Mouse (Mus musculus): ENCODE measurements around the gene Rnf207. TPM values are rescaled to one million over a fixed set of nuclear protein-coding genes. Genes with fewer than 3 reads are reported as not detected.

The Rnf207 gene
- polyA plus RNA-seq, 1 experiment from 2014 or later = 2.4 TPM

DNA sequence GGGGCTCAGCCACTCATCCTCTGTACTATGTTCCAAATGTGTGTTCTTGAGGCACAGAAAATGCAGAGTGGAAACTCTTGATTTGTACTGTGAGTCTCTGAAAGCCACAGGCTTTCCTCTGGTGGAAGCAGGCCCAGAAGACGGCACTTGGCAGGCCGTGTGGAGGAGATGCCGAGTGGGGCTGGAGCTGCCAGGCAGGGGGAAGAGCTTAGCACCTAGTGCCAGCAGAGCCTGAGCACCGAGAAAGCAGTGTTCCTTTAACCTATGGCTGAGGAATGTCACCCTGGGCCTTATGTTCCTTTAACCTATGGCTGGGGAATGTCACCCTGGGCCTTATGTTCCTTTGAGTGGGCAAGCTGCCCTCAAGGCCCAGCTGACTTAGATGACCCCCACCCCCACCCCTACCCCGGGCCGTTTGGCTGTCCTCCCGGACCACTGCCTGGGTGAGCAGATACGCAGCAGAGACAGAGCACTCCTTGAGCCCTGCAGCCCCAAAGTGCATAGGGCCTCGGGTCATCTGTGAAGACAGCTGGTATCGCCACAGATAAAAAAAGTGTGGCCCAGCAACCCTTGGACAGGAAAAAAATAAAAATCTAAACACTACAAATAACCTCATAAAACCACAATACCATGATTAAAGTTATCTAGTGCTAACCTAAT is 52.4 kb downstream of the Rnf207 start:
- H3K9me3 ChIP-seq (replicated peaks; ENCODE audit: control insufficient read depth, low read length) = no peaks in the 10 kb centered on the region
- no peaks in the 10 kb centered on the region for H3K36me3 ChIP-seq (ENCODE audit: control insufficient read depth, insufficient read depth, low read length)
- no peaks in the 10 kb centered on the region for H3K27me3 ChIP-seq (replicated peaks; ENCODE audit: control insufficient read depth, insufficient read depth, low read length)
- no peak overlapping the region for H3K4me3 ChIP-seq (ENCODE audit: low read depth, low read length)
- DNase-seq (ENCODE audit: low spot score) (peak; percentile 43), ATAC-seq (no peak)
- H3K27ac ChIP-seq (ENCODE audit: low read depth, low read length) = no peak overlapping the region
- H3K9ac ChIP-seq (ENCODE audit: low read length) = no peak overlapping the region
- H3K4me1 ChIP-seq (ENCODE audit: control insufficient read depth, insufficient read depth, low read length) = 0 out of 2 replicates have a peak, but pooled peaks cover 3% of the 10 kb centered on the region
- WGBS = 58% methylated on average over 10 of the region's 10 CpGs
- H3K4me2 ChIP-seq (ENCODE audit: low read length) = no peak overlapping the region

DNA sequence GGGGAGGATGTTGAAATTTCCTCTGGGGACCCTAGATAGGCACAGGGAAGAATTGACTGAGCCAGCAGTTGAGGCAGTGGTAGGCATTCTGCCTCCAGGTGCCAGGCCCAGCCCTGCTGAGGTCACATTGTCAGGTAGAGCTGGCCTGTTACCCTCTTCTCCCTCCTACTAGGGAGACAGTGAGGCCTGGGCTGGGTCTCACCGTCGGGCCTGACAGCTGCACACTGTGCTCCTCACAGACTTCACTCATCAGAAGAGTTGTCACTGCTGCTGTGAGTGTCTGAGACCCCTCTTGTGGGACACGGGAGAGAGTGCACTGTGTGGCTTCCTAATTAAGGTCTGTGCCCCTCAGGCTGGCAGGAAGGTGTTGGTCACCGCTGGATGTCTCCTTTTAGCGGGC is 53.0 kb downstream of the Rnf207 start:
- H3K27me3 ChIP-seq (replicated peaks; ENCODE audit: control insufficient read depth, insufficient read depth, low read length) = no peaks in the 10 kb centered on the region
- no peak overlapping the region for H3K9ac ChIP-seq (ENCODE audit: low read length)
- 0 out of 2 replicates have a peak, but pooled peaks cover 3% of the 10 kb centered on the region for H3K4me1 ChIP-seq (ENCODE audit: control insufficient read depth, insufficient read depth, low read length)
- no peak overlapping the region for H3K4me3 ChIP-seq (ENCODE audit: low read depth, low read length)
- H3K27ac ChIP-seq (ENCODE audit: low read depth, low read length) = no peak overlapping the region
- no peaks in the 10 kb centered on the region for H3K36me3 ChIP-seq (ENCODE audit: control insufficient read depth, insufficient read depth, low read length)
- 44% methylated on average over 5 of the region's 5 CpGs for WGBS
- H3K9me3 ChIP-seq (replicated peaks; ENCODE audit: control insufficient read depth, low read length) = no peaks in the 10 kb centered on the region
- ATAC-seq (no peak), DNase-seq (ENCODE audit: low spot score) (no peak)
- no peak overlapping the region for H3K4me2 ChIP-seq (ENCODE audit: low read length)

DNA sequence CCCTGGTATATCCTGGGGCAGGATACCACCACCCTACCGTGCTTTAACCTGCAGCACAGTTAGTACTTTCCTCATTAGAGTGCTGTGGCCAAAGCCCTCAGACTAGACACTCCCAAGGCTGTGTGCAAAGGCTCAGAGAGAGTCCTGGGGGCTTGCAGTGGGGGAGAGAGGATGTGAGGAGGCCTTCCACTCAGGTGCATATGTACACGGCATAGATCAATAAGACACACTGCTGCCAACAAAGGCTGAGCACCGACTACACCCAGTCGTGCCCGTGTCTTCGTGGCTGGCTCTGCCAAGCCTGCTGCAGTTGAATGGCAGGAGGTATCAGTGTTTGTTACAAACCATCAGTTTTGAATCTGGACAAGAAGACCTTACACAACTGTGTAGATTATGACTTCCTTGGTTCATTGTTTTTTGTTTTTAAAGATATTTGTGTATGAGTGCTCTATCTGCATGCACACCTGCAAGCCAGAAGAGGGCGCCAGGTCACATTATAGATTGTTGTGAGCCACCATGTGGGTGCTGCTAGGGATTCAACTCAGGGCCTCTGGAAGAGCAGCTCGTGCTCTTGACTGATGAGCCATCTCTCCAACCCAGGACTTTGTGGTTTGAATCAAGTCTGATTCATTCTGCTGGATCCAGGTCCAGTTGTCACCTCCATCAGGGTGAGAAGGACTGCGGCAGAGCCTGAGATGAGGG is 53.8 kb downstream of the Rnf207 start:
- 90% methylated on average over 9 of the region's 9 CpGs for WGBS
- H3K4me2 ChIP-seq (ENCODE audit: low read length) = no peak overlapping the region
- H3K27me3 ChIP-seq (replicated peaks; ENCODE audit: control insufficient read depth, insufficient read depth, low read length) = no peaks in the 10 kb centered on the region
- H3K4me3 ChIP-seq (ENCODE audit: low read depth, low read length) = no peak overlapping the region
- H3K36me3 ChIP-seq (ENCODE audit: control insufficient read depth, insufficient read depth, low read length) = no peaks in the 10 kb centered on the region
- no peaks in the 10 kb centered on the region for H3K9me3 ChIP-seq (replicated peaks; ENCODE audit: control insufficient read depth, low read length)
- no peak overlapping the region for H3K27ac ChIP-seq (ENCODE audit: low read depth, low read length)
- no peak for ATAC-seq
- no peak for DNase-seq (ENCODE audit: low spot score)
- H3K9ac ChIP-seq (ENCODE audit: low read length) = no peak overlapping the region
- 0 out of 2 replicates have a peak, but pooled peaks cover 3% of the 10 kb centered on the region for H3K4me1 ChIP-seq (ENCODE audit: control insufficient read depth, insufficient read depth, low read length)

DNA sequence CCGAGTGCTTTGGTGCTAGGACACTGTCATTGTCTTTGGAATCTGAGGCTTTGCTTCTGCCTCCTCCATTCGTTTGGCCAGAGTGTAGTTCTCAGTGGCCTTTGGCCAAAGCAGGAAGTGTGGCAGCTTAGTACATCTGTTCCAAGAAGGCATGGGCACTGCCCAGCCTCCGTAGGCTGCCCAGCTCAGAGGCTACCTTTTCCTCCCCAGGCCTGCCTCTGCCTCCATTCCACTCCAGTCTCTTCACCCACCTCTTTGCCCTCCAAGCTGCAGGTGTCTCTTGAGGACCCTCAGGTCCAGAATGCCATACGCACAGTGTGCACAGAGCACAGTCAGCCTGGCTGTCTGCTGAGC is 54.6 kb downstream of the Rnf207 start:
- no peak overlapping the region for H3K9ac ChIP-seq (ENCODE audit: low read length)
- no peaks in the 10 kb centered on the region for H3K9me3 ChIP-seq (replicated peaks; ENCODE audit: control insufficient read depth, low read length)
- no peaks in the 10 kb centered on the region for H3K36me3 ChIP-seq (ENCODE audit: control insufficient read depth, insufficient read depth, low read length)
- 55% methylated on average over 4 of the region's 4 CpGs for WGBS
- H3K4me2 ChIP-seq (ENCODE audit: low read length) = no peak overlapping the region
- no peak for ATAC-seq
- DNase-seq (ENCODE audit: low spot score) = no peak
- 0 out of 2 replicates have a peak, but pooled peaks cover 3% of the 10 kb centered on the region for H3K4me1 ChIP-seq (ENCODE audit: control insufficient read depth, insufficient read depth, low read length)
- H3K4me3 ChIP-seq (ENCODE audit: low read depth, low read length) = no peak overlapping the region
- H3K27me3 ChIP-seq (replicated peaks; ENCODE audit: control insufficient read depth, insufficient read depth, low read length) = no peaks in the 10 kb centered on the region
- no peak overlapping the region for H3K27ac ChIP-seq (ENCODE audit: low read depth, low read length)

DNA sequence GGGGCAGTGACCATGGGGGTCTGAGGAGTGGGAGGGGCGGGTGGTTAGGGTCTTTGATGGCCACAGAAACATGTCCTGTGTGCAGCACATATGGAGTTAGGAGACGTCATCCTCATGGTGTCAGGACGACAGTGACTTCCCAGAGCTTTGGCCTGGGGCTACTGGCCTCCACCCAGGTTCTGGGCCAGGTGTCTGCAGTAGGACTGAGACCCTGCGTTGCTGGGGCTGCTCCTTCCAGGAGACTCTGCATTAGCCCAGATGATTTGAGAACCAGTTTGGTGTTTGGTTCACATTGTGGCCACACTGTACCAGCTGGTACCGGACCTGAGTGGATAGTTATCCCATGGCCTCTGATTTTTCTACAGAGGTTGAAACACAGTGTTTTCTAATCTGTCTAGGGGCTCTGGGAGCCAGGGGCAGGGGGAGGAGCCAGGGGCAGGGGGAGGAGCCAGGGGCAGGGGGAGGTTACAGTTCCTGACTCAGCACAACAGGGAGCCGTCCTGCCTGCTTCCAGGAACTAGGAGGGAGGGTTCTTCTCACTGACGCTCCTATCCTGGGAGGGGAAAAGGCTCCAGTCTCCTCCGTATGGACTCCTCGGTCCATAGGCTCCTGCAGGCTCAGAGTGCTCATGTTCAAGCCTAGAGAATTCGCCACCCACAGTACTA is 55.1 kb downstream of the Rnf207 start:
- ATAC-seq (no peak), DNase-seq (ENCODE audit: low spot score) (no peak)

DNA sequence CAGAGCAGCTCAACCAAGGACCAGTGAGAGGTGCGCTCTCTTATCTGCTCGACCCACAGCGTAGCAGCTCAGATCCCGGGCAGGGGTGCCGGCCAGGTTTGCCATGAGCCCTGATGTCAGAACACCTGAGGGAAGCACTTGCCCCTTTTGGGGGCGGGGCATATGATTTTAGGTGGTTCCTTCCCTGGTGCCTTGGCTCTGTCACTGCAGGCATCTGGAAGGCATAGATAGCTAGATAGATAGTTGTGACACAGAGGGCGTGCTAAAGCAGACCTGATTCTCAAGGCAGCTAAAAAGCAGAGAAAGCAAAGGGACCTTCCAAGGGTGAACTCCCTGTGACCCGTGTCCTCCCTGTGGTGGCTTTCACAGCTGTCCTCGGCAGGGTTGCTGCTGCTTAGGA is 55.7 kb downstream of the Rnf207 start:
- no peak overlapping the region for H3K9ac ChIP-seq (ENCODE audit: low read length)
- 0 out of 2 replicates have a peak, but pooled peaks cover 3% of the 10 kb centered on the region for H3K4me1 ChIP-seq (ENCODE audit: control insufficient read depth, insufficient read depth, low read length)
- no peak overlapping the region for H3K4me2 ChIP-seq (ENCODE audit: low read length)
- H3K36me3 ChIP-seq (ENCODE audit: control insufficient read depth, insufficient read depth, low read length) = no peaks in the 10 kb centered on the region
- DNase-seq (ENCODE audit: low spot score) = no peak
- ATAC-seq = no peak
- no peak overlapping the region for H3K27ac ChIP-seq (ENCODE audit: low read depth, low read length)
- no peaks in the 10 kb centered on the region for H3K9me3 ChIP-seq (replicated peaks; ENCODE audit: control insufficient read depth, low read length)
- 73% methylated on average over 9 of the region's 9 CpGs for WGBS
- no peaks in the 10 kb centered on the region for H3K27me3 ChIP-seq (replicated peaks; ENCODE audit: control insufficient read depth, insufficient read depth, low read length)
- no peak overlapping the region for H3K4me3 ChIP-seq (ENCODE audit: low read depth, low read length)

More for the DNA sequence above, 55.1 kb downstream of the Rnf207 start:
- H3K4me2 ChIP-seq (ENCODE audit: low read length) = no peak overlapping the region
- no peak overlapping the region for H3K4me3 ChIP-seq (ENCODE audit: low read depth, low read length)
- no peak overlapping the region for H3K27ac ChIP-seq (ENCODE audit: low read depth, low read length)
- no peak overlapping the region for H3K9ac ChIP-seq (ENCODE audit: low read length)
- H3K27me3 ChIP-seq (replicated peaks; ENCODE audit: control insufficient read depth, insufficient read depth, low read length) = no peaks in the 10 kb centered on the region
- 42% methylated on average over 10 of the region's 10 CpGs for WGBS
- no peaks in the 10 kb centered on the region for H3K36me3 ChIP-seq (ENCODE audit: control insufficient read depth, insufficient read depth, low read length)
- 0 out of 2 replicates have a peak, but pooled peaks cover 3% of the 10 kb centered on the region for H3K4me1 ChIP-seq (ENCODE audit: control insufficient read depth, insufficient read depth, low read length)
- no peaks in the 10 kb centered on the region for H3K9me3 ChIP-seq (replicated peaks; ENCODE audit: control insufficient read depth, low read length)

DNA sequence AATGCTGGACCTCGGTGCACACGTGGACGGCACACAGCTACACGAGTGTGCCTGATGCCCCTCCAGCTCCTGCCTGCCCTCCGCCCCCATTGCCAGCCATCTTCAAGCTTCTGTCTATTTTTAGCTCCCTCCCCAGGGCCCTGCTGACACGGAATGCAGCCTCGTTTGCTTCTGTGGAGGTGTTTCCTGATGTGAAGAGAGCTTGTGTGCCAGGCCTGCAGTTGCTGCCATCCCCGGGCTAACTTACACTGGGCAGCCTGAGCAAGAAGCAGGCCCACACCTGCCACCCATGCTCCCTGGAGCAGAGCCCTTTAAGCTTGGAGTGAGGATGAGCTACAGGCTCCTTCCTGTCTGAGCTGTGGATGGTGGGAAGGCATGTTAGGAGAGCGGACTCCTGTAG is 56.6 kb downstream of the Rnf207 start:
- ATAC-seq = no peak
- no peak overlapping the region for H3K9ac ChIP-seq (ENCODE audit: low read length)
- WGBS = 71% methylated on average over 9 of the region's 9 CpGs
- DNase-seq (ENCODE audit: low spot score) = no peak
- H3K27ac ChIP-seq (ENCODE audit: low read depth, low read length) = no peak overlapping the region
- H3K36me3 ChIP-seq (ENCODE audit: control insufficient read depth, insufficient read depth, low read length) = no peaks in the 10 kb centered on the region
- no peaks in the 10 kb centered on the region for H3K27me3 ChIP-seq (replicated peaks; ENCODE audit: control insufficient read depth, insufficient read depth, low read length)
- H3K4me1 ChIP-seq (ENCODE audit: control insufficient read depth, insufficient read depth, low read length) = no peaks in the 10 kb centered on the region
- no peak overlapping the region for H3K4me2 ChIP-seq (ENCODE audit: low read length)
- H3K4me3 ChIP-seq (ENCODE audit: low read depth, low read length) = no peak overlapping the region
- H3K9me3 ChIP-seq (replicated peaks; ENCODE audit: control insufficient read depth, low read length) = no peaks in the 10 kb centered on the region

DNA sequence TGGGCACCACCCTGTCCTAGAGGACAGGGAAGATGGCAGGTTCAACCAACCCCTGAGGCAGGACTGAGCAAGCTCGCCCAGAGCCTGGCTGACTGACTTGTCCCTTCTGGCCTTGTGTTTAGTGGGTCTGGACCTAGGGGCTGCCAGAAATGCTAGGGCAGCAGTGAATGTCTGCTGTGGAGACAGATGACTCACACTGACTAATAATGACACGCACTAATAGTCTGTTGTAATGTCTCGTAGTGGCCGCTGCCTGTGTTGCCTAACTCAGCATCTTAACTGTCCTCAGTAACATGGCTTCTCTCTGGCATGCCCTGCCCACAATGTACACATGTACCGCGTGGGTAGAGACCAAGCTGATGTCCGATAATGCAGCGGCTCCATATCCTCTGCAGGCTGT is 58.3 kb downstream of the Rnf207 start:
- no peaks in the 10 kb centered on the region for H3K4me1 ChIP-seq (ENCODE audit: control insufficient read depth, insufficient read depth, low read length)
- no peak overlapping the region for H3K9ac ChIP-seq (ENCODE audit: low read length)
- no peaks in the 10 kb centered on the region for H3K9me3 ChIP-seq (replicated peaks; ENCODE audit: control insufficient read depth, low read length)
- H3K36me3 ChIP-seq (ENCODE audit: control insufficient read depth, insufficient read depth, low read length) = no peaks in the 10 kb centered on the region
- H3K27ac ChIP-seq (ENCODE audit: low read depth, low read length) = no peak overlapping the region
- H3K4me3 ChIP-seq (ENCODE audit: low read depth, low read length) = no peak overlapping the region
- H3K27me3 ChIP-seq (replicated peaks; ENCODE audit: control insufficient read depth, insufficient read depth, low read length) = no peaks in the 10 kb centered on the region
- DNase-seq (ENCODE audit: low spot score) (no peak), ATAC-seq (no peak)
- no peak overlapping the region for H3K4me2 ChIP-seq (ENCODE audit: low read length)
- 97% methylated on average over 8 of the region's 8 CpGs for WGBS

DNA sequence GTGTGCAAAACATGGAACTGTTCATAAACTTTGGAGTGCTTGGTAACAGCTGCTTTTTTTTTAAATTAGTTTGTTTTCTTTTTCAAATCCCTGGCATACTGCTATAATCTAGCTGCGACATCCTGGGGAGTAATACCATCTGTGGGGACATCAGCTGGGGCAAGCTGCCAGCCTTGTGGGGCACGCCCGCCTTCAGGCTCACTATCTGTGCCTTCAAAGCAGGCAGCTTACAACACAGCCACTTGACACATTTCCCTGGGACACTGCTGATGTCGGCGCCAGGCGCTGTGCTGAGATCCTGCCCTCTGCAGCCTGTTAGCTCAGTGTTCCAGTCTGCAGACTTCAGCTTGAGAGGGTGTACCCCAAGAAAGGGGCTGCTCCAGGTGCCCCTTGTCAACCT is 61.7 kb downstream of the Rnf207 start:
- Histone ChIP-seq H3K27me3 (replicated peaks; ENCODE audit: control insufficient read depth, insufficient read depth, low read length) (no peaks in the 10 kb centered on the region), H3K4me3 (ENCODE audit: low read depth, low read length) (no peak overlapping the region), H3K27ac (ENCODE audit: low read depth, low read length) (peak overlapping the region; percentile 14; the same call in 1 of the 2 replicates), H3K9me3 (replicated peaks; ENCODE audit: control insufficient read depth, low read length) (no peaks in the 10 kb centered on the region), H3K4me1 (ENCODE audit: control insufficient read depth, insufficient read depth, low read length) (no peaks in the 10 kb centered on the region), H3K4me2 (ENCODE audit: low read length) (no peak overlapping the region), H3K9ac (ENCODE audit: low read length) (no peak overlapping the region), H3K36me3 (ENCODE audit: control insufficient read depth, insufficient read depth, low read length) (0 out of 2 replicates have a peak, but pooled peaks cover 5% of the 10 kb centered on the region)
- ATAC-seq = peak; percentile 67; the same call in 1 of the 2 replicates
- DNase-seq (ENCODE audit: low spot score) = peak; percentile 76
- WGBS = 52% methylated on average over 6 of the region's 6 CpGs

Measured in forebrain, embryonic 14.5 days (tissue).